Mouse (Mus musculus) thymus, postnatal 4 days (tissue): ENCODE measurements around the gene Phf2.

Experiments
- DNase-seq: peaks from one replicate; pipeline ENCODE4 v3.0.0; 2021

The Phf2 gene

GRCm38 (mm10) chr13:48870771-48871731 lies at the start of gene Phf2:
Phf2 (minus strand) TSS chr13:48871119.
- DNase-seq: peak; percentile 69

GRCm38 (mm10) chr13:48919756-48920415 lies 49.0 kb upstream of the Phf2 start:
- DNase-seq: no peak

GRCm38 (mm10) chr13:48917113-48917599 lies 46.2 kb upstream of the Phf2 start:
- DNase-seq: no peak

GRCm38 (mm10) chr13:48913680-48914079 lies 42.8 kb upstream of the Phf2 start:
- no peak for DNase-seq

GRCm38 (mm10) chr13:48913141-48913540 lies 42.2 kb upstream of the Phf2 start:
- no peak for DNase-seq

GRCm38 (mm10) chr13:48911426-48911825 lies 40.5 kb upstream of the Phf2 start:
- DNase-seq: no peak

- DNase-seq: no peak
Measured at GRCm38 (mm10) chr13:48905458-48905857, 34.5 kb upstream of the Phf2 start.

- DNase-seq: no peak
Measured at GRCm38 (mm10) chr13:48895376-48895775, 24.5 kb upstream of the Phf2 start.

- no peak for DNase-seq
Measured at GRCm38 (mm10) chr13:48890260-48890960, 19.5 kb upstream of the Phf2 start.

- DNase-seq: peak; percentile 99
Measured at GRCm38 (mm10) chr13:48878534-48878933, 7.6 kb upstream of the Phf2 start.

GRCm38 (mm10) chr13:48877805-48878204 lies 6.9 kb upstream of the Phf2 start:
- no peak for DNase-seq

GRCm38 (mm10) chr13:48872726-48873125 lies 1.8 kb upstream of the Phf2 start:
- DNase-seq: no peak

GRCm38 (mm10) chr13:48871887-48872606 lies 1.1 kb upstream of the Phf2 start:
- peak; percentile 39 for DNase-seq

- peak; percentile 79 for DNase-seq
Measured at GRCm38 (mm10) chr13:48869950-48870770, 759 bp downstream of the Phf2 start.

- no peak for DNase-seq
Measured at GRCm38 (mm10) chr13:48869600-48869949, 1.3 kb downstream of the Phf2 start.

GRCm38 (mm10) chr13:48869088-48869487 lies 1.8 kb downstream of the Phf2 start:
- no peak for DNase-seq

GRCm38 (mm10) chr13:48864673-48865356 lies 6.1 kb downstream of the Phf2 start:
- peak; percentile 63 for DNase-seq

- DNase-seq: peak; percentile 80
Measured at GRCm38 (mm10) chr13:48863556-48863955, 7.4 kb downstream of the Phf2 start.

GRCm38 (mm10) chr13:48861913-48862312 lies 9.0 kb downstream of the Phf2 start:
- no peak for DNase-seq

GRCm38 (mm10) chr13:48858779-48859178 lies 12.1 kb downstream of the Phf2 start:
- DNase-seq: no peak

GRCm38 (mm10) chr13:48858054-48858453 lies 12.9 kb downstream of the Phf2 start:
- no peak for DNase-seq
